Mouse (Mus musculus) gastrocnemius, postnatal 14 days (tissue): ENCODE measurements around the gene Wwtr1. TPM values are rescaled to one million over a fixed set of nuclear protein-coding genes. Genes with fewer than 3 reads are reported as not detected.

Experiments
- DNase-seq: peaks from one replicate; pipeline ENCODE4 v3.0.0; 2021; ENCODE audit warnings: mixed read lengths
- intact Hi-C: fragments of 180-260 bp; cut with DNase I; formaldehyde crosslinking; loops from one replicate; pipeline ENCODE4 v1.15.1; 2025; ENCODE audit warnings: low total_unique reads
- total RNA-seq, 2 experiments: library from RNA; stranded (reverse); gene quantifications; 2 replicates each; pipeline ENCODE4 v1.2.3; 2021

The Wwtr1 gene
- total RNA-seq, 2 experiments from 2014 or later: 32.1 to 38.1 TPM

GRCm38 (mm10) chr3:57566655-57567054, 9.1 kb downstream of the Wwtr1 start:
- no peak for DNase-seq
- intact Hi-C loops: no loop called here

GRCm38 (mm10) chr3:57563627-57564026, 12.1 kb downstream of the Wwtr1 start:
- no peak for DNase-seq
- intact Hi-C loops: no loop called here

GRCm38 (mm10) chr3:57562996-57563506, 12.7 kb downstream of the Wwtr1 start:
- intact Hi-C loops: no loop called here
- DNase-seq: no peak

- intact Hi-C loops: no loop called here
- no peak for DNase-seq
Measured at GRCm38 (mm10) chr3:57558761-57559160, 16.9 kb downstream of the Wwtr1 start.

- no peak for DNase-seq
- intact Hi-C loops: no loop called here
Measured at GRCm38 (mm10) chr3:57557408-57557807, 18.3 kb downstream of the Wwtr1 start.

- intact Hi-C loops: no loop called here
Measured at GRCm38 (mm10) chr3:57555560-57555959, 20.1 kb downstream of the Wwtr1 start.

GRCm38 (mm10) chr3:57554890-57555239, 20.8 kb downstream of the Wwtr1 start:
- intact Hi-C loops: no loop called here
- DNase-seq: no peak

More at GRCm38 (mm10) chr3:57555560-57555959, 20.1 kb downstream of the Wwtr1 start:
- DNase-seq: no peak

GRCm38 (mm10) chr3:57554124-57554889, 21.4 kb downstream of the Wwtr1 start:
- intact Hi-C loops: no loop called here
- no peak for DNase-seq

- no peak for DNase-seq
- intact Hi-C loops: no loop called here
Measured at GRCm38 (mm10) chr3:57553108-57553507, 22.6 kb downstream of the Wwtr1 start.

- intact Hi-C loops: no loop called here
- DNase-seq: no peak
Measured at GRCm38 (mm10) chr3:57551210-57551609, 24.5 kb downstream of the Wwtr1 start.

- intact Hi-C loops: no loop called here
- no peak for DNase-seq
Measured at GRCm38 (mm10) chr3:57550468-57551185, 25.1 kb downstream of the Wwtr1 start.

- intact Hi-C loops: no loop called here
- DNase-seq: no peak
Measured at GRCm38 (mm10) chr3:57544154-57544553, 31.6 kb downstream of the Wwtr1 start.

- intact Hi-C loops: no loop called here
- no peak for DNase-seq
Measured at GRCm38 (mm10) chr3:57542848-57543380, 32.8 kb downstream of the Wwtr1 start.

- intact Hi-C loops: no loop called here
- no peak for DNase-seq
Measured at GRCm38 (mm10) chr3:57541205-57541604, 34.5 kb downstream of the Wwtr1 start.

- intact Hi-C loops: no loop called here
Measured at GRCm38 (mm10) chr3:57540474-57540873, 35.2 kb downstream of the Wwtr1 start.

GRCm38 (mm10) chr3:57535483-57536185, 40.1 kb downstream of the Wwtr1 start:
- DNase-seq: peak; percentile 32
- intact Hi-C loops: no loop called here

More at GRCm38 (mm10) chr3:57540474-57540873, 35.2 kb downstream of the Wwtr1 start:
- DNase-seq: no peak

GRCm38 (mm10) chr3:57534450-57534849, 41.3 kb downstream of the Wwtr1 start:
- DNase-seq: no peak
- intact Hi-C loops: no loop called here

- no peak for DNase-seq
- intact Hi-C loops: no loop called here
Measured at GRCm38 (mm10) chr3:57533876-57534275, 41.8 kb downstream of the Wwtr1 start.

- intact Hi-C loops: no loop called here
- no peak for DNase-seq
Measured at GRCm38 (mm10) chr3:57532991-57533725, 42.6 kb downstream of the Wwtr1 start.
